Mouse (Mus musculus) neural tube, embryonic 11.5 days (tissue): ENCODE measurements around the gene Gm17622. TPM values are rescaled to one million over a fixed set of nuclear protein-coding genes. Genes with fewer than 3 reads are reported as not detected.

Experiments used
- ATAC-seq: fragments of 200-750 bp; cut with Nextera tagmentation; 2 replicates; pipeline ENCODE4 v1.8.0; 2017; ENCODE audit warnings: moderate number of reproducible peaks, mild to moderate bottlenecking, moderate TSS enrichment, moderate library complexity; ENCODE audit not compliant: insufficient read depth, low FRiP score, low TSS enrichment
- DNase-seq: peaks from one replicate; pipeline ENCODE4 v3.0.0-alpha.2; 2015; ENCODE audit warnings: low spot score
- H3K27ac ChIP-seq: fragments of 300-500 bp; sonication (generic); 2 replicates; pipeline ENCODE4 v1.5.1; 2014; ENCODE audit warnings: low read depth, mild to moderate bottlenecking, low read length
- H3K27me3 ChIP-seq: fragments of 300-500 bp; sonication (generic); 2 replicates; pipeline ENCODE4 v1.6.1; 2014; ENCODE audit warnings: mild to moderate bottlenecking, low read length, mixed read lengths; ENCODE audit not compliant: control insufficient read depth, insufficient read depth
- H3K36me3 ChIP-seq: fragments of 300-500 bp; sonication (generic); 2 replicates; pipeline ENCODE4 v1.6.1; 2014; ENCODE audit warnings: mild to moderate bottlenecking, low read length, moderate library complexity, mixed read lengths; ENCODE audit not compliant: control insufficient read depth, insufficient read depth
- H3K4me1 ChIP-seq: fragments of 300-500 bp; sonication (generic); 2 replicates; pipeline ENCODE4 v1.6.1; 2014; ENCODE audit warnings: low read length, mixed read lengths; ENCODE audit not compliant: control insufficient read depth, insufficient read depth
- H3K4me2 ChIP-seq: fragments of 300-500 bp; sonication (generic); 2 replicates; pipeline ENCODE4 v1.6.1; 2014; ENCODE audit warnings: low read depth, mild to moderate bottlenecking, moderate library complexity
- H3K4me3 ChIP-seq: fragments of 300-500 bp; sonication (generic); 2 replicates; pipeline ENCODE4 v1.5.1; 2014; ENCODE audit warnings: low read depth, low read length
- H3K9ac ChIP-seq: fragments of 300-500 bp; sonication (generic); 2 replicates; pipeline ENCODE4 v1.6.1; 2014; ENCODE audit warnings: mild to moderate bottlenecking, low read length
- H3K9me3 ChIP-seq: fragments of 300-500 bp; sonication (generic); 2 replicates; pipeline ENCODE4 v1.6.1; 2016; ENCODE audit warnings: low read length; ENCODE audit not compliant: control insufficient read depth
- WGBS: fragments of 180-500 bp; shearing (Covaris S2); extraction: QIAGEN DNeasy Blood & Tissue Kit; methylation state at CpG from one replicate; pipeline ENCODE4 v1.1.7; 2014; 5-methylcytosine and 5-hydroxymethylcytosine counted together
- polyA plus RNA-seq: library from polyadenylated mRNA; unstranded; fragments of >200 nt; fragmentation: Nextera tagmentation; extraction: Ambion mirVana; gene quantifications from 2 replicates; pipeline ENCODE4 v1.2.1, GENCODE M21; 2014

Gene Gm17622
- polyA plus RNA-seq = not detected in 2 replicates

- H3K36me3 ChIP-seq = 0 out of 2 replicates have a peak, but pooled peaks cover 2% of the 10 kb centered on the region
- no peaks in the 10 kb centered on the region for H3K9me3 ChIP-seq
- H3K4me2 ChIP-seq = no peak within 1 kb of the TSS
- DNase-seq (no peak), ATAC-seq (no peak)
- H3K27me3 ChIP-seq = no peaks in the 10 kb centered on the region
- H3K4me1 ChIP-seq = no peaks in the 10 kb centered on the region
- H3K9ac ChIP-seq = no peak within 1 kb of the TSS
- H3K4me3 ChIP-seq = no peak within 1 kb of the TSS
- 91% methylated on average over 3 of the region's 3 CpGs for WGBS
- H3K27ac ChIP-seq = no peak within 1 kb of the TSS
Measured at GRCm38 (mm10) chr13:96490433-96490832, at the start of gene Gm17622. Gene Gm17622 (plus strand): TSS chr13:96490733.

DNA sequence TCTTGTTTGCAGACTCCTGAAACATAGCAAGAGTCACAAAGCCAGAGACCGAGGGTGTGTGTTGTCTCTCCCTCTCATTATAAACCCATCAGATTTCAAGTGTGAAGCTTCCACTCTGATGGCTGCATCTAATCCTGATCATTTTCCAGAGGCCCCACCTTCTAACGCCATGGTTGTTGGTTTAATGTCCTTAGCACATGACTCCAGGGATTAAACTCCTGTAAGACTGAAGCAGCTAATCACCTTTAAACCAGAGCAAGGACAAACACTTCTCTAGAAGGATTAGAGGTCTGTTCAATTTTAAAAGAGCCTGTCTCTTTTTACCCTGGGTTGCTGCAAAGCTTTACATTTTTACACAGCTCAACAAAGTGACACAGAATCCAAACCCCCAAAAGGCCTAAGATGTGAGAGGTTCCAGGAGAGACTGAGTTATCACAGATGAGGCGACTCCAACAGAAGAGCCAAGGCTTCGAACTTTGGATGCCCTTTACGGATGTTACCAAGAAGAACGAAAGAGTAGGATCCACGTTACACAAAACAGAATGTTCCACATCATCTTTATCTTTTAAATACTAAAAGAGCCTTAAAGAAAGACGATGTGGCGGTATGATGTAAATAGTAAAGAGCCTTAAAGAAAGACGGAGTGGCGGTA, 40.2 kb upstream of the Gm17622 start:
- DNase-seq (no peak), ATAC-seq (no peak)
- 92% methylated on average over 11 of the region's 11 CpGs for WGBS
- H3K4me2 ChIP-seq = no peak overlapping the region
- no peaks in the 10 kb centered on the region for H3K9me3 ChIP-seq
- H3K4me1 ChIP-seq = no peaks in the 10 kb centered on the region
- no peak overlapping the region for H3K9ac ChIP-seq
- no peaks in the 10 kb centered on the region for H3K27me3 ChIP-seq
- no peaks in the 10 kb centered on the region for H3K36me3 ChIP-seq
- no peak overlapping the region for H3K27ac ChIP-seq
- no peak overlapping the region for H3K4me3 ChIP-seq

DNA sequence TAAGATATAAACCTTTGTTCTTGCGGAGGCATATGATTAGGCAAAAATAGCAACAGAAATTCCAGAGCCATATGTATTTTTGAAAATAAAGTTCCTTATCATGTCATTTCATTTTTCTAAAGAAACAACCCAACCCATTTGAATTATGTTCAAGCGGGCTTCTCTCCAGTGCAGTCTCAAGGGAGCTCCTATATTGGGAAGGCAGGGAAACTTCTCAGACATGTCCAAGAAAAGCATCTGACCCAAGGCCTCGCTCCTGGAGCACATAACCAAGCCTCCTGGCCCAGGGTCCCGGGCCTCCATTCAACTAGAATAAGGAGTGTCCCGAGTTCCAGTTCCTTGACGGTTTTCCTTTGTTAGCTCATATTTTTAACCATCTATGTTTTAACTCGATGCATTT, 39.7 kb upstream of the Gm17622 start:
- Histone ChIP-seq H3K9ac (no peak overlapping the region), H3K27me3 (no peaks in the 10 kb centered on the region), H3K9me3 (no peaks in the 10 kb centered on the region), H3K4me3 (no peak overlapping the region), H3K4me1 (no peaks in the 10 kb centered on the region), H3K27ac (no peak overlapping the region), H3K36me3 (no peaks in the 10 kb centered on the region), H3K4me2 (no peak overlapping the region)
- no peak for DNase-seq
- no peak for ATAC-seq
- 94% methylated on average over 7 of the region's 7 CpGs for WGBS

DNA sequence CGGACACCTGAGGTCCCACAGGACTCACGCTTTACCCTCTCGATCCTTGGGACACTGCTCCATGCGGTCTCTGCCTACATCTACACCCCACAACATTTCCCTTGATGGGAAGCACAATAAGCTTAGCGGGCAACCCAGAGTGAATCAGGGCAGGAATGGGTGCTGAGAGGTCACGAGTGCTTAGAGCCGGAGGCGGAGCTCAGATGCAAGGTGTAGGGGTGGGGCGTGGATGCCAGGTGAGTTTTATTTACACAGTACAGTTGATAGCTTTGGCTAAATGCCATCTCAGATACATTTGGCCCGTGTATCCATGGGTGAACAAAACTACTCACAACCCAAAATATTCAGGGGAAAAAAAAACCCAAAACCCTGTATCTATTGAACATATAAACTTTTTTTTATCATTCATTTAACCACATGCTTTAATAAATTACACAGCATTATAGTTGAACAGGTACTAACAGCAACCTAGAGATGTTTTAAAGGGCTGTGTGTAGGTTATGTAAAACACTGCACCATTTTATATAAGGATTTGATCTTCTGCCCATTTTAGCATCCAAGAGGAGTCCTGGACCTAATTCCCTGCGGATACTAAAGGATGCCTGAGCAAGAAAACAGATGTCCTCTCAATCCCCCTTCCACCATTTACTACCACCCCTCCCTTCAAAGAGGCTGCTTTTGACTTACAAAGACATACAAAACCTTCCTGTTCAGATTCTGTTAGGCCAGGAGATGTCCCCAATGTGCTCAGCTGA, 39.0 kb upstream of the Gm17622 start:
- Histone ChIP-seq H3K4me3 (no peak overlapping the region), H3K9me3 (no peaks in the 10 kb centered on the region), H3K9ac (no peak overlapping the region), H3K4me1 (no peaks in the 10 kb centered on the region), H3K4me2 (no peak overlapping the region), H3K27ac (no peak overlapping the region), H3K36me3 (no peaks in the 10 kb centered on the region), H3K27me3 (no peaks in the 10 kb centered on the region)
- 90% methylated on average over 11 of the region's 11 CpGs for whole genome bisulfite sequencing
- DNase-seq = no peak
- ATAC-seq = no peak

GRCm38 (mm10) chr13:96452621-96453020, 37.9 kb upstream of the Gm17622 start:
- 97% methylated on average over 3 of the region's 3 CpGs for WGBS
- Histone ChIP-seq H3K4me1 (no peaks in the 10 kb centered on the region), H3K27me3 (no peaks in the 10 kb centered on the region), H3K4me3 (no peak overlapping the region), H3K9me3 (no peaks in the 10 kb centered on the region), H3K9ac (no peak overlapping the region), H3K36me3 (no peaks in the 10 kb centered on the region), H3K4me2 (no peak overlapping the region), H3K27ac (no peak overlapping the region)
- no peak for DNase-seq
- no peak for ATAC-seq

GRCm38 (mm10) chr13:96454288-96454687, 36.2 kb upstream of the Gm17622 start:
- H3K4me1 ChIP-seq = no peaks in the 10 kb centered on the region
- no peaks in the 10 kb centered on the region for H3K36me3 ChIP-seq
- no peaks in the 10 kb centered on the region for H3K9me3 ChIP-seq
- no peak overlapping the region for H3K9ac ChIP-seq
- 83% methylated on average over 3 of the region's 3 CpGs for WGBS
- no peak for ATAC-seq
- H3K27me3 ChIP-seq = no peaks in the 10 kb centered on the region
- H3K4me2 ChIP-seq = no peak overlapping the region
- DNase-seq = no peak
- H3K27ac ChIP-seq = no peak overlapping the region
- H3K4me3 ChIP-seq = no peak overlapping the region

DNA sequence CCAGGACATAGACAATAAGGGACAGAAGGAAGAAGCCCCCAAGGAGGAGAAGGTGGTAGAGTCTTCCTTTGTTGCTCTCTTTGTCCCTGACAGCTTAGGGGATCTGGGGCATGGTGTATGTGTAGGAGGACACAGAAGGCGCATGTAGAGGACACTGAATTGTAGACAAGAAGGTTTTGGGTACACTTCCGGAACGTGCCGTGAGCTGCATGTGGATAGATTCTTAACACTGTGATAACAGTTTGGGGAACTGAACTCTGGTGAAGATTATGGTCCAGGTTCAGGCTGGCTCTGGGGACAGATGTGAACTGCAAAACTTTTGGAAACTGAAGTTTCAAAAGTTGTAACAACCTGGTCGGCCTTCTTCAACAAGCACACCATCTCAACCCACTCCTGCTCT, 33.0 kb upstream of the Gm17622 start:
- Histone ChIP-seq H3K27me3 (no peaks in the 10 kb centered on the region), H3K4me3 (no peak overlapping the region), H3K27ac (no peak overlapping the region), H3K4me1 (no peaks in the 10 kb centered on the region), H3K9ac (no peak overlapping the region), H3K4me2 (no peak overlapping the region), H3K9me3 (no peaks in the 10 kb centered on the region), H3K36me3 (no peaks in the 10 kb centered on the region)
- WGBS = 96% methylated on average over 5 of the region's 5 CpGs
- DNase-seq (no peak), ATAC-seq (no peak)

DNA sequence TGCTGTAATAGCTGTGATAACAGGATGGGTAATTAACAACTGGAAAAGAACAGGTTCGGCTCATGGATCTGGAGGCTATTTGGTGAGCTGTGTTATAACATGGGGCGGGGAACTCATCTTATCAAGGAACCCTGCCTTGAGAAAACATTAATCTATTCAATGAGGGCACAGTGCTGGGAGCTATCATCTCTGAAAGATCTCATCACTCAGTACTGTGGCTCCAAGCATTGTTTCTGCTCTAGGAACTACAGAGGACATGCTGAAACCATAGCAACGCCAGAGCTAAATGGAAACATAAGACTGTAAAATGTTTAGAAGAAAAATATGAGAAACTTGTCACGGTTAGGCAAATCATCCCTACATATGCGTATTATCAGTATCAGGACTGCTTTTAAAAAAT, 32.5 kb upstream of the Gm17622 start:
- WGBS = 95% methylated on average over 5 of the region's 5 CpGs
- H3K4me3 ChIP-seq = no peak overlapping the region
- H3K4me1 ChIP-seq = no peaks in the 10 kb centered on the region
- H3K36me3 ChIP-seq = no peaks in the 10 kb centered on the region
- DNase-seq (no peak), ATAC-seq (no peak)
- no peak overlapping the region for H3K9ac ChIP-seq
- H3K4me2 ChIP-seq = no peak overlapping the region
- no peaks in the 10 kb centered on the region for H3K9me3 ChIP-seq
- H3K27ac ChIP-seq = no peak overlapping the region
- H3K27me3 ChIP-seq = no peaks in the 10 kb centered on the region

DNA sequence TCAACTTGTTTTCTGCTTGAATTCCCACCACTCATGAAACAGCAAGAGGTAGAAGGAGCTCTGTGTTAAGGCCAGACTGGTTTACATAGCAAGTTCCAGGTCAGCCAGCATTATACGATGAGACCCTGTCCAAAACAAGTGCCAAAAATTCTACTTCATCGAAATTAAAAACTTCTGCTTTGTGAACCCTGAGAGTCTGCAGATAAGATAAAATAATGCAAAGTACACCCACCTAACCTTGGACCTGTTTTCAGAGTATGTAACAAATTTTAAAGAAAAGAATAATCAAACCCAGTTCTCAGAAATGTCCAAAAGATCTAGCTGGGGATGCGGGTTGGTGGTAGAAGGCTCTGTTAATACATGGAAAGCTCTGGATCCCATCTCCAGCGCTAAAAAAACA, 31.9 kb upstream of the Gm17622 start:
- H3K4me3 ChIP-seq = no peak overlapping the region
- no peaks in the 10 kb centered on the region for H3K9me3 ChIP-seq
- H3K4me2 ChIP-seq = no peak overlapping the region
- H3K27me3 ChIP-seq = no peaks in the 10 kb centered on the region
- no peak for DNase-seq
- H3K36me3 ChIP-seq = no peaks in the 10 kb centered on the region
- no peak for ATAC-seq
- H3K27ac ChIP-seq = no peak overlapping the region
- no peaks in the 10 kb centered on the region for H3K4me1 ChIP-seq
- 87% methylated on average over 4 of the region's 4 CpGs for WGBS
- H3K9ac ChIP-seq = no peak overlapping the region
